Mouse (Mus musculus) liver, adult (tissue): ENCODE data around the gene Lrcol1.

Source experiments
- GATA4 ChIP-seq: IDR thresholded peaks from 2 replicates; pipeline ENCODE4 v1.6.1; 2014; ENCODE audit warnings: mild to moderate bottlenecking, low read length; ENCODE audit not compliant: insufficient replicate concordance

The Lrcol1 gene

GRCm38 (mm10) chr5:110344524-110344923 lies at the start of gene Lrcol1:
Gene Lrcol1 (plus strand): TSS chr5:110344730.
- no peak for TF ChIP-seq GATA4

DNA sequence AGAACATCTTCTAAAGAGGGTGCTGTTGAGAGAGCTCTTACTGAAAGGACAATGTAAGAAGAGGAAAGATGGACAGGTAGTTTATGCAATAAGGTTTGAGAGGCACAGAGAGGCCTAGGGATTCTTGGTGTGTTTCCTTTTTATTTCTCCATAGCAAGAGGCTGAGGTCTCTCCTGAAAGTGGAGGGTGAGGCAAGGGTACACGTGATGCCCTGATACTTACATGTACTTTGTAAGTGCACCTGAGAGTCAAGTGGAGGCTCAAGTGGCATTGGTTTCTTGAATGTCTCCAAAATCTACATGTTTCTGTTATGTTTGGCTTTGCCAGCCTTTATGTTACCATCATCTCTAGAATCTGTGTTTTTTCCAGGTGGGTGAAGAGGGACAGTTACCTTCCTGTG lies 47.9 kb upstream of the Lrcol1 start:
- TF ChIP-seq GATA4, result no peak

GRCm38 (mm10) chr5:110300591-110300990 lies 43.9 kb upstream of the Lrcol1 start:
- TF ChIP-seq GATA4, result no peak

GRCm38 (mm10) chr5:110308861-110309260 lies 35.7 kb upstream of the Lrcol1 start:
- TF ChIP-seq GATA4, result no peak

DNA sequence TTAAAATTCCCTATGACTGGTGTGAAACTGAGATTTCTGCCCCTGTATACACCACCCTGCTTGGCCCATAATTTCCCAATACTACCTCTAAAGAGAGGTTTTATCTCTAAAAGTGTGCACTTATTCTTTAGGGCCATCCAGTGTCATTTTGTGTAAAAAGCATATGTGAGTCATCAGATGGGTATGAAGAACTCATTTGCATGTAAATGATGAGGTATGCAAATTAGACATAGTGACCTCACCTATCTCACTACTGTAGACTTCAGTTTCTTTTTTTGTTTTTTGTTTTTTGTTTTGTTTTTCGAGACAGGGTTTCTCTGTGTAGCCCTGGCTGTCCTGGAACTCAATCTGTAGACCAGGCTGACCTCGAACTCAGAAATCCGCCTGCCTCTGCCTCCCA lies 31.4 kb upstream of the Lrcol1 start:
- TF ChIP-seq GATA4, result no peak

DNA sequence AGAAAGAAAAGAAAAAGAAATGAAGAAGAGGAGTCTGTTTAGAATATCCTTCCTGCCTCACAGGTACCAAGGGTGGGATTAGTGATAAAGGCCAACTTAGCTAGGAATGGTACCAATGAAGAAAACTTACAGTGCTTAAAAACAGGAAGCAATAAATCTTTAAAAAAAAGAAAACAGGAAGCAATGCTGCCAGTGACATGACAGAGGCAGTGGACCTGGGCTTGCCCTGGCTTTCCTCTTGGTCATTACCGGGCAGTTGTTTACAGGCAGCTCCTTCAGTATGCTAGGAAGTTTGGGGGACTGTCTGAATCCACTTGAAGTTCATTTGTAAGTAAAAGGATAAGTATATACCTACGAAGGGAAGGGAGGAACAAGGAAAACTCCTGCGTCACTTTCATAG lies 14.0 kb upstream of the Lrcol1 start:
- no peak for TF ChIP-seq GATA4

- no peak for TF ChIP-seq GATA4
Measured at GRCm38 (mm10) chr5:110338792-110339191, 5.7 kb upstream of the Lrcol1 start.

DNA sequence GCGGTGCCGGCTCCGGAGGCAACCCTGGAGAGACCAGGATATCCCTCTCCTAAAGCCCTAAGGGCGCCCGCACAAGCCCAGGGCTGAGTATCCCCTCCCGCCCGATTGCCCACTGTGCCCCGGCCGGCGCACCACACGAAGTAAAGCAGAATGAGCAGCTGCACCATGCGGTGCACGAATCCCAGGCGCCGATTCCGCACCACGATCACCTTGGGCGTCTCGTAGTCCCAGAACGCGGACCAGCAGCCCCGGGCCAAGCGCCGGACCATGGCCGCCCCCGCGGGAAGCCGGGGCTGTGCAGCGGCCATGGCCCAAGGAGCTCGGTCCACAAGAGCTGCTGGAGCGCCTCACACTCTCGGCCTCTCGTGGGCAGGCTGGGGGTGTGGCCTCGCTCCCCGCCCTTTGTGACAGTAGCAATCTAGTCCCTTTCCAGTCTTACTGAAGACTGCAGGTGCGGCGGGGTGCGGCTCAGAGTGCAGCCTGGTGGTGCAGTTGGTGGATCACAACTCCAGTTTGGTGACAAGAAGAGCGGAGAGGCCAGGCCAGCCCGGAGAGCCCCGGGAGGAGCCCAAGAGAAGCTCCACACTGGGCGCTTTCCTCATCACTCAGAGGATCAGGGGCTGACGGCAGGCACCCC lies 1.8 kb upstream of the Lrcol1 start, which contains the start of gene P2rx2:
Gene P2rx2 (minus strand): TSS at position 565 of the 637 bp plus-strand sequence.
- TF ChIP-seq GATA4, result no peak

- TF ChIP-seq GATA4, result no peak
Measured at GRCm38 (mm10) chr5:110345553-110345952, 1.0 kb downstream of the Lrcol1 start.

DNA sequence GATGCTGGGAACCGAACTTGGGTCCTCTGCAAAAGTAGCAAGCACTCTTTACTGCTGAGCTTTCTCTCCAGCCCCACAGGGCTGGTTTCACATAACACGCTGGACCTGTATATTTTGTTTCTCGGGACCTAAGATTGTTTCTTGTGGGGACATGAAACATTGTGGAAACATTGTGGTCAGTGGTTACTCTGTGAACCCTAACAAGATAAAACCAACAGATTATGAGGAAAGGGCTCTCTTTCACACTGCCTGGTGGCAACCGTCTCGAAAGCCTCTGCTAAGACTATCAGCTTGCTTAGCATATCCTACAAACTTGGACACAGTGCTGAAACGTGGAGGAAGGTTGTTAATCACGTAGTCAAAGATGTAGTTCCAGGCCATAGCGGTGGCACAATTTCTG lies 2.5 kb downstream of the Lrcol1 start:
- no peak for TF ChIP-seq GATA4

GRCm38 (mm10) chr5:110354716-110355115 lies 10.2 kb downstream of the Lrcol1 start:
- no peak for TF ChIP-seq GATA4

DNA sequence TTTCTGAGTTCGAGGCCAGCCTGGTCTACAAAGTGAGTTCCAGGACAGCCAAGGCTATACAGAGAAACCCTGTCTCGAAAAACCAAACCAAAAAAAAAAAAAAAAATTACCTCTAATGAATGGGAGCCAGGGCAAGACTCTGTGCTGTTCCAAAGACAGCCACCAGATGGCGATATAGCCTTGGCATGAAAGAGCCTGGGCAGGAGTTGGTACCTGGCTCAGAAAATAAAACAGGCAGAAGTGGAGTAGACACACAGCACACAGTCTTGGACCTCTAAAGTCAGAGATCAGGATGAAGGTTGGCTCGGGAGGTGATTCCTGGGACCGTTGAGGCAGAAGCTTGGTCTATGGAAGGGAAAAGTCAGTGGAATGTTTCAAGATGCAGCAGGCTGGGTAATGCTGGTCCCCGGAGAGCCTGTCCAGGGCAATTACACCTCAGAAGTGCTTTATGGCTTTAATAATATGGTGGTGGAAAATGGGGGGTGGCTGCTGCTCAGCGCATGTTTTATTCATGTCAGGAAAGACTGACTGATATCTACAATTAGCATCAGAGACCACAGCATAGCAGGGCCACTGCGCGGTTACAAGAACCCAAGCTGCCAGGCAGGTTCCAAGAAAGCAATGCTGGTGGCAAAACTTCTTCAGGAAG lies 13.1 kb downstream of the Lrcol1 start:
- TF ChIP-seq GATA4, result no peak

DNA sequence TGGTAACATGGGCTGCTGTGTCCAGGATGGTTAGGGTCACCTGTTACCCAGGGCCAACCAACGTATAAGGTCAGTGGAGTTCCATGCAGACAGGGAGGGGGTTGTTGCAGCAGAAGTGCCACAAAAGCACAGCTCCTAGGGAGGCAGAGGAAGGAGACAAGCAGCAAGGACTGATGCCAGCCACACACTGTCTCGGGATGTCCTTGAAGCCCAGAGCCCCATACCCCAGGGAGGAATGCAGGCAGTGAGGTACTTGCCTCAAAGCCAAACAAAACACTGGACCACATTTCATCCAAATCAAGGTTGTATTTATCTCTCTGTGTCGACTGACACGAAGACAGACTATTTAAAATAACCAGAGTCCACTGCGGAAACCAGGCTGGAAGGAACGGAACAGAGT lies 16.9 kb downstream of the Lrcol1 start:
- TF ChIP-seq GATA4, result no peak

GRCm38 (mm10) chr5:110362813-110363178 lies 18.3 kb downstream of the Lrcol1 start:
- no peak for TF ChIP-seq GATA4

GRCm38 (mm10) chr5:110363179-110363821 lies 18.8 kb downstream of the Lrcol1 start:
- no peak for TF ChIP-seq GATA4

DNA sequence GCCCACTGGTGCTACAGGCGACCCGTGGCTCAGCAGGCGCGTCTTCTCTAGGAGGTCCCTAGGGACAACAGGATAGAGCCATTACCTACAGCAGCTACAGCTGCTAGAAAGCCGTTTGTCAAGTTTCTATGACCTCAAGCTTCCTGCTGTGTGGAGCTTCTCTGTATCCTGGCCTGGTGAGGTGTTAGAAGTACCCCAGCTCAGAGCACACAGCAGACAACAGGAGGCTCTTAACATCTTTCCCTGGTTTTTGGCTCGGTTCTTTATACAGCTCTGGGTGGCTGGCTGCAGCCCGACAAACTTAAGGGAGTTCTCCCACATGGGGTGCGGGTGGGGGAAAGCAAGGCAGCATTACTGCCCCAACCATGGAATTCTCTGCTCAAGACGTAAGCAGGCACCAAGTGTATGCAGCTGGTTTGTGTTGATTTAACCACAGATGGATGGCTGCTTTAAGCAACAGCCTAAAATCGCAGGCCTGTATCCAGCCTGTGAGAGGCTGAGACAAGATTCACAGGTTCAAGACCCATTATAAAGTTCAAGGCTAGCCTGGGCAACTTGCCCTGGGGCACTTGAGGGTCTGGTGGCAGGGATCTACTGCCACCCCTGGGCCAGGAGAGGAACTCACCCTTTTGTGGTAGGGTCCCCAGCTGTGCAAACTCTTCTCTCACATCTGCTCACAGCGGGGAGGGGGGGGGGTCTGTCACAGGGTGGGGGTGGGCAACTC lies 19.5 kb downstream of the Lrcol1 start:
- no peak for TF ChIP-seq GATA4

DNA sequence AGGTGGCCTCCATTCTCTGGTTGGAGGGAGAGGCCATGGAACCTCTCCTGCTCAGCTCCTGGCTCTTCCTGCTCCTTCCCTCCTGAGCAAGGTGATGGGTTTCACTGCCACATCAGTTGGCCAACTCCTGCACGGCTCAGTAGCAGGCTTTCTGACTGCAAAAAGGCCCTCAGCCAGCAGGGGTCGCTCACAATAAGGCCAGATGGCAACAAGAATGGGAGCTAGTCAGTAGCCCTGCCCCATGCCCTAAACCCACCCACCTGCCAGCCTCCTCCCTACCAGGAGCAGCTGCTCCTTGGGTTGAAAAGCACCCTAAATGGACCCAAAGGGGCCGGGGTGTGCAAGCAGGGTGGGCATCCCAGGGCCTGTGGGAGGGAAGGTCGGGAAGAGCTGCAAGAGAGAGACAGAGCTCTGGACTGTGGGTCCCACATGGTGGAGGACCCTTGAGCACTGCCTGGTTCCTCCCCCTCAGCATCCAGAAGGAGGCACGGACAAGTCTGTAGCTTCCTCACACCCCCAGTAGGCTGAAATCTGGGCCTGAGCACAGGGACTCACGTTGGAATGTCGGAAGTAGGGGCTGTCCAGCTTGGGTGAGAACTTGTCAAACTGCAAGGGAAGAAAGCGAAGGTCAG lies 32.4 kb downstream of the Lrcol1 start:
- no peak for TF ChIP-seq GATA4
